8 mouse cellular contexts compared by ENCODE assay signal in genomic region chr12:26295995-26296394, GRCm38 (mm10).
DNase-seq lines count a peak whose midpoint lies in the region; ATAC-seq and TF ChIP-seq lines count a peak whose summit lies in the region.
"Not testable (repeated sequence)": the region's sequence is repeated elsewhere in the genome, so short reads cannot be mapped to it uniquely, and the experiment has no call there.

No protein-coding gene starts in this region.

- not testable (repeated sequence) for TF ChIP-seq POLR2A in limb, embryonic 14.5 days (IDR thresholded peaks at IDR 0.05; ENCODE audit: borderline replicate concordance, extremely low read depth, insufficient read depth, insufficient read length)

- not testable (repeated sequence) for H3K4me3 ChIP-seq in forebrain, embryonic 14.5 days (ENCODE audit: low read depth, low read length); limb, embryonic 14.5 days (replicated peaks; ENCODE audit: low read length)

- H3K4me2 ChIP-seq in forebrain, embryonic 14.5 days (ENCODE audit: low read length); limb, embryonic 14.5 days (replicated peaks; ENCODE audit: low read depth, low read length, severe bottlenecking): not testable (repeated sequence)

- ATAC-seq in forebrain, embryonic 14.5 days; limb, embryonic 14.5 days (ENCODE audit: low FRiP score, low read depth): not testable (repeated sequence)
- peak; percentile 54 for ATAC-seq in inflammation-experienced regulatory T-cells, adult 6 months

- H3K4me1 ChIP-seq in forebrain, embryonic 14.5 days (ENCODE audit: control insufficient read depth, insufficient read depth, low read length); limb, embryonic 14.5 days (ENCODE audit: control insufficient read depth, insufficient read depth, low read length): not testable (repeated sequence)

- 20% methylated on average over 1 of the region's 1 CpGs for WGBS in forebrain, embryonic 14.5 days
- 0% methylated on average over 1 of the region's 1 CpGs for WGBS in limb, embryonic 14.5 days

- not testable (repeated sequence) for H3K9ac ChIP-seq in forebrain, embryonic 14.5 days (ENCODE audit: low read length); limb, embryonic 14.5 days (ENCODE audit: low read depth, low read length, severe bottlenecking)

- DNase-seq in B cell, adult 2 months: peak; percentile 52 to 55
- peak; percentile 20 for DNase-seq in ZHBTc4 (ENCODE audit: low read depth, low spot score)
- peak; percentile 65 to 69 for DNase-seq in cerebellum, postnatal 14 days
- DNase-seq in forebrain, embryonic 14.5 days (ENCODE audit: low spot score): peak; percentile 60
- peak; percentile 42 for DNase-seq in limb, embryonic 14.5 days (ENCODE audit: low spot score)
- peak; percentile 65 for DNase-seq in naive thymus-derived CD4-positive, alpha-beta T cell, adult 2 months (ENCODE audit: low read depth)
- peak; percentile 36 for DNase-seq in thymus, postnatal 14 days

- H3K27me3 ChIP-seq in forebrain, embryonic 14.5 days (replicated peaks; ENCODE audit: control insufficient read depth, insufficient read depth, low read length); limb, embryonic 14.5 days (ENCODE audit: control insufficient read depth, insufficient read depth, low read length): not testable (repeated sequence)

- H3K27ac ChIP-seq in forebrain, embryonic 14.5 days (ENCODE audit: low read depth, low read length); limb, embryonic 14.5 days (replicated peaks; ENCODE audit: low read depth, low read length): not testable (repeated sequence)

- not testable (repeated sequence) for H3K9me3 ChIP-seq in forebrain, embryonic 14.5 days (replicated peaks; ENCODE audit: control insufficient read depth, low read length); limb, embryonic 14.5 days (ENCODE audit: control insufficient read depth, low read length)

- H3K36me3 ChIP-seq in forebrain, embryonic 14.5 days (ENCODE audit: control insufficient read depth, insufficient read depth, low read length); limb, embryonic 14.5 days (ENCODE audit: control insufficient read depth, insufficient read depth, low read length): not testable (repeated sequence)
